ENCODE assay signal across 16 mouse cellular contexts in the genomic region with DNA sequence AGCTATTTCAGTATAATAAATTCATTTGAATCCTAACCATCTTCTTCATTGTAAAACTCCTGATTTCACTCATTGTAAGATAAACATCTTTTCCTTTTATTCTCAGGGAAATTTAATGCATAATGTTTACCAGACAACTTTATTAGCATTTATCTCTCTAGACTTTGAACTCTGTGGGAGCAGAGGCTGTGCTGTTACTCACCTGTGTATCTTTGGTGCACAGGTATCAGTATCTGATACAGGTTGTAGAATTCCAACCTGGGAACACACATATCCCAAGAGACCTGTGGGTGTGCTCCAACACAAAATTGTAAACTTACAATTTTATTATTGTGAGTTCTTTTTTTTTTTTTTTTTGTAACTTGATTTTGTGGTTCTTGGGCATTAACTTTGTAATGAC.
"Had no signal": no experiment of that assay in that cellular context is flagged by ENCODE, and none has a peak within 500 bp of the region (broad histone marks: within the 10 kb centered on the region; RNA-seq: fewer than 3 reads in every experiment).

No protein-coding gene starts in this region.

- H3K9me3 ChIP-seq: neural tube, embryonic 12.5 days; neural tube, embryonic 13.5 days; stomach, embryonic 15.5 days had no signal

- DNase-seq: retina, postnatal 1 day; right cerebral cortex, adult 18-20 months; right cerebral cortex, postnatal 14 days; right cerebral cortex, postnatal 25 days; right cerebral cortex, postnatal 4 days; spleen, adult 18-20 months; thymus, adult 18-20 months; thymus, adult 2 months; thymus, postnatal 14 days; thymus, postnatal 25 days; thymus, postnatal 36 days; thymus, postnatal 4 days had no signal

- H3K27me3 ChIP-seq: neural tube, embryonic 12.5 days; neural tube, embryonic 13.5 days; stomach, embryonic 15.5 days had no signal

- H3K4me1 ChIP-seq: neural tube, embryonic 12.5 days; neural tube, embryonic 13.5 days; stomach, embryonic 15.5 days had no signal

- H3K27ac ChIP-seq: neural tube, embryonic 12.5 days; neural tube, embryonic 13.5 days; stomach, embryonic 15.5 days; stomach, postnatal 0 days had no signal

- H3K9ac ChIP-seq: neural tube, embryonic 12.5 days; neural tube, embryonic 13.5 days; stomach, embryonic 15.5 days had no signal

- H3K4me2 ChIP-seq: neural tube, embryonic 12.5 days; neural tube, embryonic 13.5 days; stomach, embryonic 15.5 days had no signal

- H3K36me3 ChIP-seq: neural tube, embryonic 12.5 days; neural tube, embryonic 13.5 days; stomach, embryonic 15.5 days had no signal

- H3K4me3 ChIP-seq: neural tube, embryonic 12.5 days; neural tube, embryonic 13.5 days; stomach, embryonic 15.5 days had no signal
